9 mouse cellular contexts compared by ENCODE assay signal in the genomic region with DNA sequence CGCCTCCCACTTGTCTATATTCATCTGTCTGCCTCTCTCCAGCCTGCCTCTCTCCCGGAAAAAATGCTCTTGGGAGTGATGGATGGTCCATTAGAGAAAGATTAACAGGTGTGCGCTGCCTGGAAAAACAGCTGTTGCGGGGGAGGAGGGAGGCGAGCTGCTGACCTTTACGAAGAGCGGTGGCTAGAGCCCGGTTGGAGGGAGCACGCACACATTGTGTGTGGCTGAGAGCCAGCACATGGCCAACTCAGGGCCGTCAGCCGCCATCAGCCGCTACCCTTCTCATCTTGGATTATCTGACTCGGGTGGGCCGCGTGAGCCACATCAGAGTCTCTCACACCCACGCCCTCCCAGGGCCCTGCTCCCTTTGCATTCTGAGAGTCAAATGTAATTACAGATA.
DNase-seq lines count a peak whose midpoint lies in the region; ATAC-seq and TF ChIP-seq lines count a peak whose summit lies in the region.
"Had no signal": no experiment of that assay in that cellular context is flagged by ENCODE, and none has a peak within 500 bp of the region (broad histone marks: within the 10 kb centered on the region; RNA-seq: fewer than 3 reads in every experiment).

No protein-coding gene starts in this region.

- H3ac ChIP-seq in C2C12 (ENCODE audit: control insufficient read depth, insufficient read length, low read depth): no peak overlapping the region

- no peak overlapping the region for H3K4me2 ChIP-seq in forebrain, embryonic 12.5 days
- no peak overlapping the region for H3K4me2 ChIP-seq in forebrain, embryonic 13.5 days
- no peak overlapping the region for H3K4me2 ChIP-seq in embryonic facial prominence, embryonic 15.5 days (replicated peaks)
- H3K4me2 ChIP-seq in midbrain, embryonic 15.5 days: no peak overlapping the region

- H3K36me3 ChIP-seq in forebrain, embryonic 12.5 days (replicated peaks): no peaks in the 10 kb centered on the region
- no peaks in the 10 kb centered on the region for H3K36me3 ChIP-seq in forebrain, embryonic 13.5 days (ENCODE audit: poor library complexity, severe bottlenecking)
- no peaks in the 10 kb centered on the region for H3K36me3 ChIP-seq in C2C12 (ENCODE audit: control insufficient read depth, insufficient read depth)
- H3K36me3 ChIP-seq in embryonic facial prominence, embryonic 15.5 days: no peaks in the 10 kb centered on the region
- no peaks in the 10 kb centered on the region for H3K36me3 ChIP-seq in midbrain, embryonic 15.5 days (replicated peaks)

- H3K4me1 ChIP-seq in forebrain, embryonic 12.5 days: peaks cover 19% of the 10 kb centered on the region
- H3K4me1 ChIP-seq in forebrain, embryonic 13.5 days: peaks cover 33% of the 10 kb centered on the region
- H3K4me1 ChIP-seq in embryonic facial prominence, embryonic 15.5 days: no peaks in the 10 kb centered on the region
- H3K4me1 ChIP-seq in midbrain, embryonic 15.5 days: peaks cover 10% of the 10 kb centered on the region

- WGBS in forebrain, embryonic 12.5 days: 43% methylated on average over 16 of the region's 16 CpGs
- WGBS in forebrain, embryonic 13.5 days: 44% methylated on average over 16 of the region's 16 CpGs
- WGBS in embryonic facial prominence, embryonic 15.5 days: 39% methylated on average over 16 of the region's 16 CpGs
- 35% methylated on average over 16 of the region's 16 CpGs for WGBS in midbrain, embryonic 15.5 days

- no peak for TF ChIP-seq CTCF in C2C12 (IDR thresholded peaks at IDR 0.05; ENCODE audit: control insufficient read depth, insufficient read depth, insufficient read length)

- H3K27me3 ChIP-seq in forebrain, embryonic 12.5 days: peaks cover 15% of the 10 kb centered on the region; the same call in 1 of the 2 replicates
- 0 out of 2 replicates have a peak, but pooled peaks cover 2% of the 10 kb centered on the region for H3K27me3 ChIP-seq in forebrain, embryonic 13.5 days
- H3K27me3 ChIP-seq in C2C12 (ENCODE audit: control insufficient read depth, insufficient read depth, insufficient read length): peaks cover 66% of the 10 kb centered on the region
- 0 out of 2 replicates have a peak, but pooled peaks cover 3% of the 10 kb centered on the region for H3K27me3 ChIP-seq in embryonic facial prominence, embryonic 15.5 days
- H3K27me3 ChIP-seq in midbrain, embryonic 15.5 days (replicated peaks): no peaks in the 10 kb centered on the region

- H3K27ac ChIP-seq in forebrain, embryonic 12.5 days: no peak overlapping the region
- no peak overlapping the region for H3K27ac ChIP-seq in forebrain, embryonic 13.5 days
- H3K27ac ChIP-seq in embryonic facial prominence, embryonic 15.5 days (replicated peaks): no peak overlapping the region
- peak overlapping the region; percentile 51 for H3K27ac ChIP-seq in midbrain, embryonic 15.5 days

- no peak for DNase-seq in layer of hippocampus, postnatal 25 days (ENCODE audit: extremely low spot score in 1 of 2, low spot score in 1 of 2)
- DNase-seq in adipocyte (ENCODE audit: low spot score): no peak
- no peak for DNase-seq in thymus, postnatal 10 days (ENCODE audit: low spot score in 2 of 2)
- DNase-seq: thymus, postnatal 36 days had no signal

- no peak overlapping the region for H3K9ac ChIP-seq in forebrain, embryonic 12.5 days
- H3K9ac ChIP-seq in forebrain, embryonic 13.5 days: no peak overlapping the region
- H3K9ac ChIP-seq in embryonic facial prominence, embryonic 15.5 days: no peak overlapping the region
- H3K9ac ChIP-seq in midbrain, embryonic 15.5 days: no peak overlapping the region

- H3K79me2 ChIP-seq in C2C12 (ENCODE audit: control insufficient read depth, insufficient read depth): no peaks in the 10 kb centered on the region

- ATAC-seq in forebrain, embryonic 12.5 days (ENCODE audit: low FRiP score): 0 out of 2 replicates have a peak, but pooled peaks have one; percentile 27
- no peak for ATAC-seq in forebrain, embryonic 13.5 days
- ATAC-seq in embryonic facial prominence, embryonic 15.5 days (ENCODE audit: insufficient number of reproducible peaks, low FRiP score, low TSS enrichment, low read depth): peak; percentile 36; the same call in 1 of the 2 replicates
- ATAC-seq in midbrain, embryonic 15.5 days (replicated peaks): peak; percentile 46; the same call in 1 of the 2 replicates

- no peaks in the 10 kb centered on the region for H3K9me3 ChIP-seq in forebrain, embryonic 12.5 days
- no peaks in the 10 kb centered on the region for H3K9me3 ChIP-seq in forebrain, embryonic 13.5 days (replicated peaks)
- no peaks in the 10 kb centered on the region for H3K9me3 ChIP-seq in embryonic facial prominence, embryonic 15.5 days (replicated peaks)
- no peaks in the 10 kb centered on the region for H3K9me3 ChIP-seq in midbrain, embryonic 15.5 days

- H3K79me3 ChIP-seq in C2C12 (ENCODE audit: low read depth): no peaks in the 10 kb centered on the region

- no peak overlapping the region for H3K4me3 ChIP-seq in forebrain, embryonic 12.5 days (replicated peaks)
- H3K4me3 ChIP-seq in forebrain, embryonic 13.5 days: no peak overlapping the region
- H3K4me3 ChIP-seq in C2C12 (ENCODE audit: insufficient read depth, poor library complexity, severe bottlenecking): no peak overlapping the region
- H3K4me3 ChIP-seq in embryonic facial prominence, embryonic 15.5 days (replicated peaks): no peak overlapping the region
- H3K4me3 ChIP-seq in midbrain, embryonic 15.5 days: no peak overlapping the region

TF ChIP-seq in C2C12, 6 proteins besides CTCF, POLR2A, EP300 and RAD21:
- no peak for TF ChIP-seq MYOG (IDR thresholded peaks at IDR 0.05; ENCODE audit: control insufficient read depth, extremely low read depth, insufficient read length)
- TF ChIP-seq MYOD1 (IDR thresholded peaks at IDR 0.05; ENCODE audit: control insufficient read depth, insufficient read length, low read depth): peak; percentile 37
- TF ChIP-seq USF1 (IDR thresholded peaks at IDR 0.05; ENCODE audit: low read depth): no peak
- no peak for TF ChIP-seq FOSL1 (IDR thresholded peaks at IDR 0.05; ENCODE audit: insufficient read depth, low read length, poor library complexity, severe bottlenecking)
- TF ChIP-seq MAX (IDR thresholded peaks at IDR 0.05): no peak
- no peak for TF ChIP-seq CEBPB (IDR thresholded peaks at IDR 0.05; ENCODE audit: low read depth)
